Mouse (Mus musculus) adrenal gland, postnatal 10 days (tissue): ENCODE data around the gene Kdm1b. TPM values are rescaled to one million over a fixed set of nuclear protein-coding genes. Genes with fewer than 3 reads are reported as not detected.

ENCODE experiments used
- DNase-seq: peaks from one replicate; pipeline ENCODE4 v3.0.0; 2021; ENCODE audit warnings: mixed read lengths
- total RNA-seq, 2 experiments: library from RNA; stranded (reverse); gene quantifications; 2 replicates each; pipeline ENCODE4 v1.2.3; 2021

The Kdm1b gene
- total RNA-seq, 2 experiments from 2014 or later, result 9.5 to 9.9 TPM

GRCm38 (mm10) chr13:47111185-47111584, 67.9 kb downstream of the Kdm1b start:
- DNase-seq, result no peak

GRCm38 (mm10) chr13:47112056-47112455, 68.8 kb downstream of the Kdm1b start:
- no peak for DNase-seq

- DNase-seq, result no peak
Observed at GRCm38 (mm10) chr13:47112924-47113323, 69.6 kb downstream of the Kdm1b start.

- DNase-seq, result no peak
Observed at GRCm38 (mm10) chr13:47116000-47116399, 72.7 kb downstream of the Kdm1b start.

- DNase-seq, result no peak
Observed at GRCm38 (mm10) chr13:47121333-47121889, 78.1 kb downstream of the Kdm1b start.

GRCm38 (mm10) chr13:47122537-47123430, 79.5 kb downstream of the Kdm1b start, which contains the start of gene Rnf144b:
TSS of gene Rnf144b (plus strand) at chr13:47122656.
- peak; percentile 70 for DNase-seq

GRCm38 (mm10) chr13:47124449-47124848, 81.2 kb downstream of the Kdm1b start:
- DNase-seq, result no peak

GRCm38 (mm10) chr13:47124986-47125385, 81.7 kb downstream of the Kdm1b start:
- no peak for DNase-seq

GRCm38 (mm10) chr13:47125595-47125994, 82.3 kb downstream of the Kdm1b start:
- no peak for DNase-seq

- DNase-seq, result no peak
Observed at GRCm38 (mm10) chr13:47129090-47129489, 85.8 kb downstream of the Kdm1b start.

GRCm38 (mm10) chr13:47133058-47133457, 89.8 kb downstream of the Kdm1b start:
- no peak for DNase-seq

GRCm38 (mm10) chr13:47134836-47135235, 91.5 kb downstream of the Kdm1b start:
- no peak for DNase-seq

Other genes with a start within 250 kb of the Kdm1b start
- 10 to 100 TPM; 29.3 to 38.6 TPM for gene Kif13a, start 113.6 kb upstream of the Kdm1b start, total RNA-seq
- 1 to 10 TPM; 3.1 to 5.0 TPM for gene Nhlrc1, start 28.6 kb upstream of the Kdm1b start, total RNA-seq
- gene Tpmt, start 1.2 kb downstream of the Kdm1b start, total RNA-seq, result 10 to 100 TPM; 17.4 to 24.1 TPM
- 10 to 100 TPM; 74.0 to 84.1 TPM for gene Dek, start 62.7 kb downstream of the Kdm1b start, total RNA-seq
- 10 to 100 TPM; 10.1 to 13.7 TPM for gene Rnf144b, start 79.2 kb downstream of the Kdm1b start, total RNA-seq